Mouse (Mus musculus) heart, adult 10 weeks (tissue): ENCODE measurements around the gene Naaladl1. TPM values are rescaled to one million over a fixed set of nuclear protein-coding genes. Genes with fewer than 3 reads are reported as not detected.

ENCODE experiments used
- polyA plus RNA-seq: library from polyadenylated mRNA; stranded (reverse); fragments of 350-450 nt; fragmentation: Illumina TruSeq; extraction: RNeasy Lipid Tissue Mini Kit (QIAGEN cat#74804); gene quantifications from one replicate; pipeline ENCODE4 v1.2.3, GENCODE M21; 2014; ENCODE audit warnings: low read depth, low replicate concordance

Gene Naaladl1
- not detected for polyA plus RNA-seq

DNA sequence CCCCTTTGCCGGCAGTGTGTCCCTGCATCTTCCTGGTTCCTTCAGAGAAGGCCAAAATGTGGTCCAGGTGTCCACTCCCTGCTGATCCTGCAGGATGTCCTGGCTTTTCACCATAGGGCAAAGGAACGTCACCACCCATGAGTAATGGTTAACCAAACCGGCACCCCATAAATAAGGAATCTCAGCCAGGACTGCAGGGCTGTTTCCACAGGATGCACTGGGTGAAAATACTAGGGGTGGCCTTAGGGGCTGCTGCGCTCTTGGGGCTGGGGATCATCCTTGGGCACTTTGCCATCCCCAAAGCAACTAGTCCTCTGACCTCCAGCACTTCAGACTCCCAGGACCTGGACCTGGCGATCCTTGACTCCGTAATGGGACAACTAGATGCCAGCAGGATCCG, at the start of gene Naaladl1:
Naaladl1 (plus strand) TSS at position 197 of the 400 bp plus-strand sequence.

DNA sequence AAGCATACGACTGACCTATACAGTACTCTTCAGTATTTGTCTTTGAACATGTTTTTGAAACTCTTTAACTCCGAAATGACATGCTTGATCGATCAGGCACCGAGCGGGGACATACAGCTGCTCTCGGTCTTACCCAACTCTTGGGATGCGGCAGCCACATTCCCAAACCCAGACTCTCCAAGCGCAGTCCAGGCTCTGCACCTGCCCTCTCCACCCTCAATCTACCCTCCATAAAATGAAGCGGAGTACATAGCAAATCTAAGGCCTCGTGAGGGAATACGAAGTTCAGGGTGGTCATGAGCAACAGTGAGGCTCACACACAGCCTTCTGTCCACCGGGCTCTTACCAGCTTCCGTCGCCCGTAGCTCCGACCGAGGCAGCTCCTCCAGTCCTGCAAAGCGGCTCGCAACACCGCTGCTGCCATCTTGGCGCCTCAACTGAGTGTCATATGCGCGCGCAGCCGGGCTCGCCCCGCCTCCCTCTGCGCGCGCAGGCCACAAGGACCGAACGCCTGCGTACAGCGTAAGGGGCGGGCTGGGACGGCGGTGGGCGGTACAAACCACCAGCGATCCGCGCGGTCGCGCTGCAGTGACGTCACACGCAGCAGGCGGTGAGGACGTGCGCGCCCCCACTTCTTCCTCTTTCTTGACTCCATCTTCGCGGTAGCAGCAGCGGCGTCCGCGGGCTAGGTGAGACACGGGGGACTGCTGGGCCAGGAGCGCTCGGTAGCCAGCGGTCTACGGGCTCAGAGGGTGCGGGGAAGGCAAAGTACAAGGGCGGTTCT, 48.1 kb upstream of the Naaladl1 start, which contains the start of the genes Mrpl49 and Fau:
Mrpl49 (minus strand) TSS at position 473 of the 784 bp plus-strand sequence.
Fau (plus strand) TSS at position 532 of the 784 bp plus-strand sequence.

DNA sequence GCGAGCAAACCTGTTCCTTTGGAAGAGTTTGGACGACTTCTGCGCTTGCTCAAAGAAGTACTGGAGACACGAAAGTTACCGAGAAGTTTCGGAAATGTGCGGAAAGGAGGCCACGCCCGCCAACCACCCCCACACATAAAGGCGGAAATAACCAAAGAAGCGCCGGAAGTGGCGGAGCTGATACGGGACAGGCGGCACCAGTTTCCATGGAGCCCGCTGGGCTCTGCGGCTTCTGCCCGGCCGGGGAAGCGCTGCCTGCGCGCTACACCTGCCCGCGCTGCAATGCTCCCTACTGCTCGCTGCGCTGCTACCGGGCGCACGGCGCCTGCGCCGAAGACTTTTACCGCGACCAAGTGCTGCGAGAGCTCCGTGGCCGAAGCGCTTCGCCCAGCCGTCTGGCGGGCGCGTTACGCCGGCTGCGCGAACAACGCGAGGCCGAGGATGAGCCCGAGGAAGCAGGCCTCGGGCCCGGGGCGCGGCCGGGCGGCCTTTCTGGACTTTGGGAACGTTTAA, 44.5 kb upstream of the Naaladl1 start, which contains the start of gene Znhit2:
Znhit2 (plus strand) TSS at position 172 of the 513 bp plus-strand sequence.

DNA sequence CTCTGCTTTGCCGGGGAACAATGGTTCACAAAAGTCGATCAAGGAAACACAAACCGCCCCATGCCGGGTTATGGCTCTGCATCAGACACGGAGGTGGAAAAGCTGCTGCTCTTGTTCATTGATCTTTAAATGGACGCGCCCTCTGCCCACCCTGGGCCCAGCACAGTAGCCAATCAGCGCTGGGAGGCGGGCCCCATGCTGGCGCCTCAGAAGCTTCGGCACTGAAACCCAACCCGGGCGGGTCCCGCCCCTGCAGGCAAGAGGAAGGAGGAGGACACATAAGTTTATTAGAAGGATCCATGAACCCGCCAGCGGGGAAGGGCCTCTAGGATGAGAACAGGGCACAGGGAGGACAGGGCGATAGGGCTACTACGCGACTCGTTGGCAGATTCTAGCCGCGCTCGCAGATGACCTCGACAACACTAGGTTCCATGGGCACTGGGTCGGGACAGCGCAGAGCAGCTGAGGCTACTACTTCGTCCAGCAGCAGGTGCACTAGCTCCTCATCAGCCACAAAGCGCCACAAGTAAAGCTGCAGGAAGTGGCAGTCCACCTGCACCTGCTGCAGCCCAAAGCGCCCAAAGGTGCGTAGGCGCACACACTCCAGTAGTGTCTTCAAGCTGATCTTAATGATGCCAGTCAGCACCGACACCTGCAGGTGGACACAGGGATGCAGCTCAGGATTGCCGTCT, 37.7 kb upstream of the Naaladl1 start, which contains the start of gene Tm7sf2:
Tm7sf2 (minus strand) TSS at position 650 of the 692 bp plus-strand sequence.

DNA sequence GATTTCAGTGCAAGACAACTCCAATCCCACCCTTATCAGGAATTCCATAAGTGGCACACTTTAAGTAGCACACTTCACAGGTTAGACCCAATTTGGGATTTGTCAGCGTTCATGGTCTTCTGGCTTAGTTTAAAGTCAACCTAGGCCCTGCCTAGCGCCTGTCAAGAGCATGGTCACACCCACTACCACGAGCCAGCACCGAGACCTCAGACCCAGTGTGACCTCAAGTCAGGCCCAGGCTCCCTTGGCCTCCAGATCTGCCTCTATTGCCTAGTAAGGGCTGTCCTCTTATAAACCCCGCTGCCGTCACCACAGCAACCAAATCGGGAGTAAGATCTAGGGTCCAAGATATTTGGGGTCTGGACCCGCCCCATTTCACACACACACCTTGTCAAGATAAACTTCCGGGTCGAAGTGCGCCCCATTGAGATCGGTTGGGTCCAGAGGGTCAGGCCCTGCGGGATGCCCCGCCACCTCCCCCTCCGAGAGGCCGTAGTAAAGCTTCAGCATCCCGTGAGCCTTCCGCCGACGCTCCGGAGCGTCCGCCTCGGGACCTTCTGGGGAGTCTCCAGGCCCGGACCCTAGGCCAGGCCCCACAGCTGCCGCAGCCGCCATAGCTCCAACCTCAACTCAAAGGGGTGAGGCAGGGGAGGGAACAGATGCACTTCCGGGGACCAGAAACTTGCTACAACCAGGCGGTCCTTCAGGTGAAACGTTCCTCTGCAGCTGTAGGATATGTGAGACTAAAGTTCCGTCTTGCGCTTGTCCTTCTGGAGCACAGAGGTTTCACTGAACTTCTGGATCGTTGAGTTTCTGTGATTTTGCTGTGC, 28.8 kb upstream of the Naaladl1 start, which contains the start of gene Vps51:
Vps51 (minus strand) TSS at position 668 of the 830 bp plus-strand sequence.

DNA sequence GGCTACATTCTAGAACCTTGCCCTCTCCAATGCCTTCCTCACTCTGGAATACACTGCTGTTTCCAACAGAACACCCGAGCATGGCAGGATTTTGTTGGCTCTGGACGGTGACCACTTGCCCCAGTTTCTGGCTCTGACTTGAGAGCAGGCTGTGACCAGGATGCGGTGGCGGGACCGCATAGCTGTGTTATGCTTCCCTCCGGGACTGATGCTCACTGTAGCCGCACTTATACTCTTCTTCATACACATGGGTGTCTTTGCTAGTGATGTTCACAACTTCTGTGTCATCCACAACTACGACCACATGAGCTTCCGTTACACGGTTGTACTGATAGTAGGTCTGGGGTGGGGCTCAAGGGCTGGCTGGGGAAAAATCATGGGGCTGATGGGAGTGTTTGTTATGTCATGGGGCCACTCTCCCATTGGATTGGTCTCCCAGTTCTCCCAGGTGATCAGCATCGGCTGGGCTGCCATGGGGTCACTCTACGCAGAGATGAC, 25.6 kb upstream of the Naaladl1 start, which contains the start of gene Tmem262:
Tmem262 (plus strand) TSS at position 51 of the 498 bp plus-strand sequence.

DNA sequence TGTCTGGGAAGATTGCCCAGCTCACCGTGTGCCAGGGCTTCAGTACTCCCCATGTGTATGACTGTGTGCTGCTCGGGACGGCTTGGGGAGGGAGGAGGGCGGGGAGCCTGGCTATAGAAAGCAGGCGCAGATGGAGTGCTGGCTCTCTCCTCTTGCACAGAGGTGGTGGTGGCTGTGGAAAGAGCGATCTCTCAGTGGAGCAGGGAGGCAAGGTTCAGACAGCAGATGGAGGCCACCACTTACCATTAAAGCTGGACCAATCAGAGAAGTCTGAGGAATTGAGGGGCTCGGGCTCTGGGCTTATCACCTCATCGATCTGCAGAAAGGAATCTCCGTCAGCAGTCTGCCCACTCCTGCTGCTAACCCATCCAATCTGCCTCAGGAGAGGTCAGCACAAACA, 23.4 kb upstream of the Naaladl1 start, which contains the start of gene Gm28374:
Gm28374 (minus strand) TSS at position 101 of the 400 bp plus-strand sequence.

DNA sequence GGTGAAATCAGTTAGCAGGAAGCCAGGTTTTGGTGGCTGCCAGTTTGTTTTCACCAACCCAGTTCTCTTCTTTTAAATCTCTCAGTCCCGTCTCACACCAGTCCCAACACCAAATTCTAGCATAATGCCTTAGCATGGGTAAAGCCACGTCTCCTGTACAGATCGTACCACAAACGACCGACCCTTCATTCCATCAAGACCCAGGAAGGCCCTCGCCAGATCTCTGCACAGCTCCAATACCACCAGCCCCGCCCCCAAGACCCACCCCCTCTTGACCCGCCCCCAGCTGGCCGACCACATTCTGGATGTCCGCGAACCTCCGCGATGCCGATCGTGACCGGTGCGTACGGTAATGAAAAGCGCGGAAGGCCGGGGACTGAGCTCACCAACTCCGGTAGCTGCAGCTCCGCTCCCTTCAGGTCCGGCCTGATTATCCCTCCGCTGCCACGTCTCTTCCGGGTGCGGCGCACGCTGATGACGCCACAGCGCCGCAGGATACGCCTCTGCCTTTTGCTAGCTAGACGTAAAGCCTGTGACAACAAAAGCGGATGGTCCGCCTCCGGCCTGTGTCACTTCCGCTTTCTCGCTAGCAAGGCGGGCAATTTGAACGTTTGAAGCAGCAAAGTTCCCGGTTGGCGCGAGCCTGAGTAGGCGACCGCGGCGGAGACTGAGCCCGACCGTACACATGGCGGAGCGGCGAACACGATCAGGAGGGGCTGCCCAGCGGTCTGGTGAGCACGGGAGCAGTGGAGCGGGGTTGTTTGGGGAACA, 20.9 kb upstream of the Naaladl1 start, which contains the start of the genes Zfpl1 and Cdca5:
Zfpl1 (minus strand) TSS at position 479 of the 771 bp plus-strand sequence.
Cdca5 (plus strand) TSS at position 506 of the 771 bp plus-strand sequence.

DNA sequence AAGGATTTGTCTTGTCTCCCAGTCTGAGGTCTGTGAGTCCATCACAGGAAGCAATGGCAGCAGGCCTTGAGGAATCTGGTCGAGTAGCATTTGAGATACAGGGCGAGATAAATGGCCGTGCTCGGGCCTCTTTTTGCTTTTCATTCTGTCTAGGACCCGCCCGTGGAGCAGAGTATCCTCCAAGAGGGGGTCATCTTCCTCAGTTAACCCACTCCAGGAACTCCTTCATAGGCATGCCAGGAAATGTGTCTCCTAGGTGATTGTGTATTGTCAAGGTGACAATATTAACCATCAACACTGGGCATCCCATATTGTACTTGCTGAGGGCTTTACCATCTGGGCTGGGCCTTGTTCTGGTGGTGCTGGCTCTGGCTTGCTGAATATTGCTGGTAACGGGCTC, 11.5 kb upstream of the Naaladl1 start, which contains the start of gene AC131692.1:
AC131692.1 (plus strand) TSS at position 301 of the 400 bp plus-strand sequence.

DNA sequence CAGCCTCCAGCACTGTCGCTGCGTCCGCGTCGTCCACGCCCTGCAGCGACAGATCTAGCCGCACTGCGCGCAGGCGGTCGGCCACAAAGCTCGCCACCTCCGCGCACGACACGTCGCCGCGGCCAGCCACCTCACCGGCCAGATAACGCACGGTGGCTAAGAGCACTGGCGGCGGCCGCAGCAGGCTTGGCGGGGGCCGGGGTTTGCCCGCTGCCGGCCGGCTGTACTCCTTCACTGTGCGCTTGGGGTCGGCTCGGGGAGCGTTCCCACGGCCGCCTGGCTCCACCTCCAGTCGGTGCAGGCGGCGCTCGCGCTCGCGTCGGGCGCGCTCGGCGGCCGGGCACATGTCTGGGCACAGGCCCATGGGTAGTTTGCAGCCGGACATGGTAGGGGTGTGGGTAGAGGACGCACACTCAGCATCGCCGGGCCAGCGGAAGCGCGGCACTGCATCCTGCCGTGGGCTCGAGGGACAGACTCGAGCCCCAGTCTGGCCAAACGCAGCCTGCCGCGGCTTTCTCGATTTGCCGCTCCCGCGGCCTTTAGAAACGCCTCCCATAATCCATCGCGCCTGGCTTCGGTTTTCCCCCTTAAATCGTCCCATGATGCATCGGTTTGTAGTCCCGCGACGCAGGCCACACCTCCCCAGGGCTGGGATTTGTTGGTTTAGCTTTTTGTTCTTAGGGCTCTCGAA, 12.5 kb downstream of the Naaladl1 start, which contains the start of gene Sac3d1:
Sac3d1 (minus strand) TSS at position 665 of the 691 bp plus-strand sequence.

DNA sequence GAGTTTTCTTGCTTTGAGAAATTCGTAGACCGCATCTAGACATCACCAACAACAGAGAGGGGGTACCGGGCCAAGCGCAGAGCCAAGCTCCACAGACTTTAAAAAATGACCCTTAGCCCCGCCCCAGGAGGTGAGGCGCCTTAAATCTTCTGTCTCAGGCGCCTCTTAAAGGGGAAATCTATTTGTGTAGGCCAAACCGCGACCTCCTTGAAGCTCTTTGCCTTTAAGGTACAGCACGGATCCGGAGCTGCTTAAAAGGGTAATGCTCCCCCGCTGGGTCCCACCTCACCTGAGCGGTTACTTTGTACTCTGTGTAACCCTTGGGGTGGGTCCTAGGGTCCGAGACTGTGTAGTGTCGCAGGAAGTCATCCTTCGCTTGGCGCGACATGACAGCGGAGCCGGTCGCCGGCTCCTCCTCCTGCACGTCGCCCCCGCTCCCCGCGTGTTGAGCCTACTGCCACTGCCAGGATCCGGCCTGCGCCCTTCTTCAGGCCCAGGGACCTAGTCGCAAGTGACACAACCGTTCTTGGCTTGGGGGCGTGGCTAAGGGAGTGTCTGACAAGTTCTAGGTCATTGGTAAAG, 22.3 kb downstream of the Naaladl1 start, which contains the start of gene Snx15:
Snx15 (minus strand) TSS at position 545 of the 582 bp plus-strand sequence.

DNA sequence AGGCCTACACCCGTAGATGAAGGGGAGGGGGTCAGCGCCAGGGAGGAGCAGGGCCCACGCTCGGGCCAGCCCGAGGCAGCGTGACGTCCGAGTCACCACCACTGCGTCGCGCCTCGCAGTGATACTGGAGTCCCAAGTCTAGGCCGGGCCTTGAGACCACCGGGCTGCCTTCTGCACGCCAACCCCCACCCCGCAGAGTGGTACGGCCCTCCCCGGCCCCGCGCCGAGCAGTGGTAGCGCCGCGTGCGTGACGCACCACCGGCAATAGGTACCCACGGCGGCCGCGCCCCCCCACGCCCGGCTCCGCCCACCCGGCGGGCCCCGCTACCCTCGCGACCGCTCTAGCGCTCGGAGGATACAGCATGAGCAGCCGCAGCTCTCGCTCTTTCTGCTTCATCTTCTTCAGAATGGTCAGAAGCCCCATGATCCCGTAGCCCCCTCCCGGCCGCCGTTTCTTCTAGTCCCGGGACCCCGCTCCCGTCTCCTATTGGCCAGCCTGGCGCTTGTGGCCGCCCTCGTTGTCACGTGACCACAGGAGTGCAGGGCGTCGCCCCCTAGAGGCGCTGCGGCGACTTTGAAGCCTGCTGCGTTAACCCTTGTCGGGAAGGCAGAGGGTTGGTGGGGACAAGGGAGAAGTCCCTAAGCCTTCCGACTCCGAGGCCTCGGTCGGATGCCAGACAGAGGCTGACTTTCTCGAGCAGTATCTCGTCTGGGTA, 35.3 kb downstream of the Naaladl1 start, which contains the start of gene Batf2:
Batf2 (plus strand) TSS at position 306 of the 716 bp plus-strand sequence.

DNA sequence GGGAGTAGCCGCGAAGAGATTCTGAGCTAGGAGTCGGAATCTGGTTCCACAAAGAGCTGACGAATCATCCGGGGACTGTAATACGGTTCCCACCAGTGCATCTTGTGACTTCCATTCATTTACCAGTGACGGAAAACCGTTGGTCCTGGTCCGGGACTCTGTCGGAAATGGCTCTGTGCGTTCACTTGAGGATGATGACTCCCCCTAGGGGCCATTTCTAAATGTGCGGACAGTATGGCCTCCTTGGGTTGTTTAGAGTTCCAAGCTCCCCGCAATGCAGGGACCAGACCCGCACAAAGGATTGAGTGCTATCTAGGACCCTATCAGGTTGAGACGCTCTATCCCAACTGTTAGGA, 35.8 kb downstream of the Naaladl1 start, which contains the start of gene Arl2:
Arl2 (minus strand) TSS at position 155 of the 356 bp plus-strand sequence.

Other genes starting within 250 kb of the Naaladl1 start
- gene Frmd8, start 230.5 kb upstream of the Naaladl1 start, polyA plus RNA-seq: 5.4 TPM
- gene Slc25a45, start 228.0 kb upstream of the Naaladl1 start, polyA plus RNA-seq: 3.4 TPM
- 0.63 TPM for gene Tigd3, start 211.6 kb upstream of the Naaladl1 start, polyA plus RNA-seq
- gene Dpf2, start 192.8 kb upstream of the Naaladl1 start, polyA plus RNA-seq: 69.5 TPM
- gene Cdc42ep2, start 181.0 kb upstream of the Naaladl1 start, polyA plus RNA-seq: 7.8 TPM
- 15.0 TPM for gene Pola2, start 141.6 kb upstream of the Naaladl1 start, polyA plus RNA-seq
- gene Slc22a20, start 119.6 kb upstream of the Naaladl1 start, polyA plus RNA-seq: not detected
- gene Capn1, start 89.9 kb upstream of the Naaladl1 start, polyA plus RNA-seq: 16.4 TPM
- gene Syvn1, start 59.2 kb upstream of the Naaladl1 start, polyA plus RNA-seq: 20.9 TPM
- 46.2 TPM for gene Mrpl49, start 48.0 kb upstream of the Naaladl1 start, polyA plus RNA-seq
- gene Fau, start 47.9 kb upstream of the Naaladl1 start, polyA plus RNA-seq: 507 TPM
- gene Znhit2, start 44.6 kb upstream of the Naaladl1 start, polyA plus RNA-seq: 8.5 TPM
- gene Tm7sf2, start 37.4 kb upstream of the Naaladl1 start, polyA plus RNA-seq: 6.3 TPM
- gene Vps51, start 28.6 kb upstream of the Naaladl1 start, polyA plus RNA-seq: 20.9 TPM
- not detected for gene Tmem262, start 25.7 kb upstream of the Naaladl1 start, polyA plus RNA-seq
- not detected for gene Gm28374, start 23.5 kb upstream of the Naaladl1 start, polyA plus RNA-seq
- 21.3 TPM for gene Zfpl1, start 20.8 kb upstream of the Naaladl1 start, polyA plus RNA-seq
- gene Cdca5, start 20.8 kb upstream of the Naaladl1 start, polyA plus RNA-seq: not detected
- not detected for gene AC131692.1, start 11.4 kb upstream of the Naaladl1 start, polyA plus RNA-seq
- 10.2 TPM for gene Sac3d1, start 12.9 kb downstream of the Naaladl1 start, polyA plus RNA-seq
- 20.5 TPM for gene Snx15, start 22.5 kb downstream of the Naaladl1 start, polyA plus RNA-seq
- 0.92 TPM for gene Batf2, start 35.2 kb downstream of the Naaladl1 start, polyA plus RNA-seq
- 55.0 TPM for gene Arl2, start 35.8 kb downstream of the Naaladl1 start, polyA plus RNA-seq
- not detected for gene Majin, start 78.6 kb downstream of the Naaladl1 start, polyA plus RNA-seq
- gene Gpha2, start 120.6 kb downstream of the Naaladl1 start, polyA plus RNA-seq: not detected
- 33.6 TPM for gene Ppp2r5b, start 130.1 kb downstream of the Naaladl1 start, polyA plus RNA-seq
- 15.8 TPM for gene Atg2a, start 135.9 kb downstream of the Naaladl1 start, polyA plus RNA-seq
- gene Ehd1, start 170.9 kb downstream of the Naaladl1 start, polyA plus RNA-seq: 57.4 TPM
- 12.6 TPM for gene Cdc42bpg, start 200.7 kb downstream of the Naaladl1 start, polyA plus RNA-seq
- 12.5 TPM for gene Men1, start 229.2 kb downstream of the Naaladl1 start, polyA plus RNA-seq
- 54.9 TPM for gene Map4k2, start 235.4 kb downstream of the Naaladl1 start, polyA plus RNA-seq